Mouse (Mus musculus): Measurements from ENCODE around the gene Tsc2. TPM values are rescaled to one million over a fixed set of nuclear protein-coding genes. Genes with fewer than 3 reads are reported as not detected.

Gene Tsc2
- total and polyA plus RNA-seq, 2 experiments from 2014 or later = 34.4 to 55.4 TPM

- Histone ChIP-seq H3K27me3 (ENCODE audit: control insufficient read depth, insufficient read depth, low read length) (peaks cover 7% of the 10 kb centered on the region; the same call in 1 of the 2 replicates), H3K9ac (replicated peaks; ENCODE audit: low read depth, low read length) (peak overlapping the region; percentile 32; the same call in 1 of the 2 replicates)
- DNase-seq (ENCODE audit: low spot score) = no peak
Measured at GRCm38 (mm10) chr17:24647493-24647892, 15.1 kb upstream of the Tsc2 start.

GRCm38 (mm10) chr17:24646381-24646780 is 14.0 kb upstream of the Tsc2 start:
- no peak overlapping the region for H3K9ac ChIP-seq (replicated peaks; ENCODE audit: low read depth, low read length)
- DNase-seq (ENCODE audit: low spot score) = no peak
- H3K9me3 ChIP-seq (replicated peaks; ENCODE audit: control insufficient read depth, low read length) = no peaks in the 10 kb centered on the region
- H3K36me3 ChIP-seq (replicated peaks; ENCODE audit: control insufficient read depth, insufficient read depth, low read length) = no peaks in the 10 kb centered on the region
- H3K27me3 ChIP-seq (ENCODE audit: control insufficient read depth, insufficient read depth, low read length) = peaks cover 7% of the 10 kb centered on the region; the same call in 1 of the 2 replicates
- peaks cover 13% of the 10 kb centered on the region; the same call in 1 of the 2 replicates for H3K4me1 ChIP-seq (ENCODE audit: control insufficient read depth, insufficient read depth)
- 71% methylated on average over 4 of the region's 4 CpGs for WGBS
- no peak overlapping the region for H3K4me2 ChIP-seq (ENCODE audit: low read depth, low read length)
- no peak overlapping the region for H3K4me3 ChIP-seq (ENCODE audit: low read depth, low read length)
- peak overlapping the region; percentile 91 for H3K27ac ChIP-seq (ENCODE audit: low read depth)
- ATAC-seq (ENCODE audit: insufficient read depth, low read depth) = no peak
- TF ChIP-seq EP300 (IDR thresholded peaks at IDR 0.05; ENCODE audit: low read depth) (no peak), CTCF (IDR thresholded peaks at IDR 0.05; ENCODE audit: low read depth) (no peak)

More at GRCm38 (mm10) chr17:24647493-24647892, 15.1 kb upstream of the Tsc2 start:
- no peak for TF ChIP-seq EP300 (IDR thresholded peaks at IDR 0.05; ENCODE audit: low read depth)
- H3K27ac ChIP-seq (ENCODE audit: low read depth) = peak overlapping the region; percentile 91
- peaks cover 13% of the 10 kb centered on the region; the same call in 1 of the 2 replicates for H3K4me1 ChIP-seq (ENCODE audit: control insufficient read depth, insufficient read depth)
- 68% methylated on average over 11 of the region's 11 CpGs for WGBS
- H3K9me3 ChIP-seq (replicated peaks; ENCODE audit: control insufficient read depth, low read length) = no peaks in the 10 kb centered on the region
- peak overlapping the region; percentile 81 for H3K4me3 ChIP-seq (ENCODE audit: low read depth, low read length)
- H3K36me3 ChIP-seq (replicated peaks; ENCODE audit: control insufficient read depth, insufficient read depth, low read length) = no peaks in the 10 kb centered on the region
- ATAC-seq (ENCODE audit: insufficient read depth, low read depth) = no peak
- H3K4me2 ChIP-seq (ENCODE audit: low read depth, low read length) = peak overlapping the region; percentile 97

GRCm38 (mm10) chr17:24645916-24646315 is 13.5 kb upstream of the Tsc2 start:
- Histone ChIP-seq H3K9me3 (replicated peaks; ENCODE audit: control insufficient read depth, low read length) (no peaks in the 10 kb centered on the region), H3K27me3 (ENCODE audit: control insufficient read depth, insufficient read depth, low read length) (peaks cover 7% of the 10 kb centered on the region; the same call in 1 of the 2 replicates), H3K9ac (replicated peaks; ENCODE audit: low read depth, low read length) (0 out of 2 replicates have a peak overlapping the region, but pooled peaks have one; percentile 26), H3K4me2 (ENCODE audit: low read depth, low read length) (peak overlapping the region; percentile 23; the same call in 1 of the 2 replicates), H3K4me3 (ENCODE audit: low read depth, low read length) (no peak overlapping the region), H3K27ac (ENCODE audit: low read depth) (peak overlapping the region; percentile 91), H3K36me3 (replicated peaks; ENCODE audit: control insufficient read depth, insufficient read depth, low read length) (peaks cover 2% of the 10 kb centered on the region; the same call in 1 of the 2 replicates), H3K4me1 (ENCODE audit: control insufficient read depth, insufficient read depth) (peaks cover 13% of the 10 kb centered on the region; the same call in 1 of the 2 replicates)
- 63% methylated on average over 3 of the region's 3 CpGs for WGBS
- ATAC-seq (ENCODE audit: insufficient read depth, low read depth) (no peak), DNase-seq (ENCODE audit: low spot score) (no peak)
- TF ChIP-seq EP300 (IDR thresholded peaks at IDR 0.05; ENCODE audit: low read depth) (no peak), CTCF (IDR thresholded peaks at IDR 0.05; ENCODE audit: low read depth) (no peak)

GRCm38 (mm10) chr17:24644875-24645721 is 12.7 kb upstream of the Tsc2 start:
- Histone ChIP-seq H3K4me2 (ENCODE audit: low read depth, low read length) (peak overlapping the region; percentile 56), H3K27me3 (ENCODE audit: control insufficient read depth, insufficient read depth, low read length) (peaks cover 7% of the 10 kb centered on the region; the same call in 1 of the 2 replicates), H3K36me3 (replicated peaks; ENCODE audit: control insufficient read depth, insufficient read depth, low read length) (peaks cover 10% of the 10 kb centered on the region), H3K4me3 (ENCODE audit: low read depth, low read length) (peak overlapping the region; percentile 34), H3K9ac (replicated peaks; ENCODE audit: low read depth, low read length) (peak overlapping the region; percentile 51), H3K27ac (ENCODE audit: low read depth) (peak overlapping the region; percentile 91), H3K4me1 (ENCODE audit: control insufficient read depth, insufficient read depth) (peaks cover 9% of the 10 kb centered on the region; the same call in 1 of the 2 replicates), H3K9me3 (replicated peaks; ENCODE audit: control insufficient read depth, low read length) (no peaks in the 10 kb centered on the region)
- TF ChIP-seq CTCF (IDR thresholded peaks at IDR 0.05; ENCODE audit: low read depth) (no peak), EP300 (IDR thresholded peaks at IDR 0.05; ENCODE audit: low read depth) (peak; percentile 85)
- ATAC-seq (ENCODE audit: insufficient read depth, low read depth) = peak; percentile 64
- 61% methylated on average over 9 of the region's 9 CpGs for WGBS
- DNase-seq (ENCODE audit: low spot score) = no peak

GRCm38 (mm10) chr17:24644030-24644715 is 11.7 kb upstream of the Tsc2 start:
- Histone ChIP-seq H3K36me3 (replicated peaks; ENCODE audit: control insufficient read depth, insufficient read depth, low read length) (peaks cover 19% of the 10 kb centered on the region), H3K9ac (replicated peaks; ENCODE audit: low read depth, low read length) (peak overlapping the region; percentile 51), H3K27ac (ENCODE audit: low read depth) (peak overlapping the region; percentile 91), H3K9me3 (replicated peaks; ENCODE audit: control insufficient read depth, low read length) (no peaks in the 10 kb centered on the region), H3K27me3 (ENCODE audit: control insufficient read depth, insufficient read depth, low read length) (peaks cover 7% of the 10 kb centered on the region; the same call in 1 of the 2 replicates), H3K4me1 (ENCODE audit: control insufficient read depth, insufficient read depth) (0 out of 2 replicates have a peak, but pooled peaks cover 9% of the 10 kb centered on the region), H3K4me2 (ENCODE audit: low read depth, low read length) (peak overlapping the region; percentile 56), H3K4me3 (ENCODE audit: low read depth, low read length) (peak overlapping the region; percentile 34)
- DNase-seq (ENCODE audit: low spot score) (no peak), ATAC-seq (ENCODE audit: insufficient read depth, low read depth) (peak; percentile 21; the same call in 1 of the 2 replicates)
- TF ChIP-seq CTCF (IDR thresholded peaks at IDR 0.05; ENCODE audit: low read depth) (no peak), EP300 (IDR thresholded peaks at IDR 0.05; ENCODE audit: low read depth) (no peak)
- 23% methylated on average over 7 of the region's 7 CpGs for WGBS
